Mouse (Mus musculus) CD4-positive naive resting alpha-beta T cell, adult 57 days (primary cell): ENCODE results near the gene Mei1. TPM values are rescaled to one million over a fixed set of nuclear protein-coding genes. Genes with fewer than 3 reads are reported as not detected.

Experiments
- total RNA-seq: library from RNA; stranded (reverse); gene quantifications from one replicate; pipeline ENCODE4 v1.2.4, GENCODE M21; 2023

Gene Mei1
- total RNA-seq = not detected

DNA sequence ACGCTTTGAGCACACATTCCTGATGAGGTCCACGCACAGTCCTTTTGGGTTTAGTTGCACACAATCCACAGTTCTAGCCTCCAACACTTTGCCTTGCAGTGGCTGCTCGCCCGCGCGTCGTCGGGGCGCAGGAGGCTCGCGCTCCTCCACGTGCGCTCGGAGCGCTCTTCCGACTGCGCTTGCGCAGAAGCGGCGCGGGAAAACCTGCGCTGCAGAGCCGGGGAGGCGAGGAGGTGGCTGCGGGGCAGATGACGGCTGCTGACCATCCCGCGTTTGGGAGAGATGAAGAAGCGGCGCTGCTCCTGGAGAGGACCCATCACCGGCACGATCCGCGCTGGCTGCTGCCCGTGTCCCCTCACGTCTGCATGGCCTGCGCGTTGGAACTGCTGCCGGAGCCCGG is at the start of gene Mei1:
Gene Mei1 (plus strand): TSS at position 99 of the 400 bp plus-strand sequence.

DNA sequence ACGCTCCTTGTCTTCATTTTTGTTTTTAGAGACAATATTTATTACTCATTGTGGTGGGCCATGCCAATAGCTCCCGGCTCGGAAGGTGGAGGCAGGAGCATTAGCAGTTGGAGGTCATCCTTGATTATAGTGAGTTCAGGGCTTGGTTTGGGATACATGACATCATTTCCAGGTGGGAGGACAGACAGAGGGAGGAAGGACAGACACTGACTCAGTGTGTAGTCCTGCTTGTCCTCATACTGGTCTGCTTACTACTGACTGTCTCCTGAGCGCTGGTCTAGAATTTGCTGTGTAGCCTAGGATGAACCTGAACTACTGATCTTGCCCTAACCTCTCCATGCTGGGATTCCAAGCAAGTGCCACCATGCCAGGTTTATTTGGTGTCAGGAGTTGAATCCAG is 36.0 kb upstream of the Mei1 start, which contains the start of gene Desi1:
Gene Desi1 (minus strand): TSS at position 101 of the 400 bp plus-strand sequence.

DNA sequence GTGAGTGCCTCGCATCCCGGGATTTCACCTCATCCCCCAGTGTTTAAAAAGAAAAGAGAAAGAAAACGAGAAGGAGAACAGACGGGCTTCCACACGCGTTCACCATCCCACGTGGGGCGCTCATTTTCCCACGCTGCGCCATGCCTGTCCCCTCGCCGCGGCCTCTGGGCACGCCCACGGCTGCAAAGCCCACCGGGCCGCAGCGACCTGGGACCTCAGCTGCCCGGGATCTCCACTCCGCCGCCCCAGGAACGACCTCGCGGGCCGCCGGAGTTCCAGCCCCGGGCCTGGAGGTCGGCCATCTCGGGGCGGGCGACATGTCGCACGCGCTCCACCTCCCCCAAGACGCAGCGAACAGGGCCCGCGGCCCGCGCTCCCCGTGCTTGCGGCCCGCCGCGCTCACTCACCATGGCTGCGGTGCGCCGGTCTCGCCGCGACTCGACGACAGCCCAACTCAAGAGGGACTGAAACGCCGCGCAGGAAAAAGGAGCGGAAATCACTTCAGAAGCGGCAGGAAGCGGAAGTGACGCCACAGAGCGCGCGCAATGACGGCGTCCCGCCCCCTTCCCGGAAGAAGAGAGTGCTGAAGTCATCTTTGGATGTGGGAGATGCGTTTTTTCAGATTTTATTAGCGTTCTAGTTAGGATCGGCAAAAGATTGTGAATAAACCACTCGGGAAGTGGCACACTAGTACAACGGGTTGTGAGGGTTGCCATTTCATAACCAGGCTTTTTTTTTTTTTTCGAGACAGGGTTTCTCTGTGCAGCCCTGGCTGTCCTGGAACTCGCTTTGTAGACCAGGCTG is 22.5 kb upstream of the Mei1 start, which contains the start of gene Snu13:
Gene Snu13 (minus strand): TSS at position 519 of the 804 bp plus-strand sequence.

DNA sequence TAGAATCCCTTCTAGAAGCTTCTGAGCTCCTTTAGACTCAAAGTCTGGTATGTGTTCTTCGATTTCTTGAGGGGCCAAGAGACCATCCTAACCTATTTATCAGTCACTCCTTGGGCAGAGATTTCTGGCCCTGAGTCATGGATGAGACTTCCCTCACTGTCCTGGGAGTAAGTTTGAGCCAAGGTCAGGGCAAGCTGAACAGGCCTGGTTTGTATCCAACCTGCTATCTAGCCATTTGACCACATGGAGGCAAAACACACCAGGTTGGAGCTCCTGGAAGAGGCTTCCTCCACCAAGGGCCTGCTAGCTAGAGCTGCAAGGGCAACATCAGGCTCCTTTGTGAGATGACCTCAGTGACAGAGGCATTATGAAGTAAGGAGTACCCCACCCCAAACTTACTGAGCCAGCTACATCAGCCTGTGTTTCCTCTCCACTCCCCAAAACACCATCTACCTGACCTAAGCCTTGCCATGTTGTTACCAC is 11.0 kb upstream of the Mei1 start, which contains the start of gene 4930407I10Rik:
Gene 4930407I10Rik (plus strand): TSS at position 433 of the 483 bp plus-strand sequence.

DNA sequence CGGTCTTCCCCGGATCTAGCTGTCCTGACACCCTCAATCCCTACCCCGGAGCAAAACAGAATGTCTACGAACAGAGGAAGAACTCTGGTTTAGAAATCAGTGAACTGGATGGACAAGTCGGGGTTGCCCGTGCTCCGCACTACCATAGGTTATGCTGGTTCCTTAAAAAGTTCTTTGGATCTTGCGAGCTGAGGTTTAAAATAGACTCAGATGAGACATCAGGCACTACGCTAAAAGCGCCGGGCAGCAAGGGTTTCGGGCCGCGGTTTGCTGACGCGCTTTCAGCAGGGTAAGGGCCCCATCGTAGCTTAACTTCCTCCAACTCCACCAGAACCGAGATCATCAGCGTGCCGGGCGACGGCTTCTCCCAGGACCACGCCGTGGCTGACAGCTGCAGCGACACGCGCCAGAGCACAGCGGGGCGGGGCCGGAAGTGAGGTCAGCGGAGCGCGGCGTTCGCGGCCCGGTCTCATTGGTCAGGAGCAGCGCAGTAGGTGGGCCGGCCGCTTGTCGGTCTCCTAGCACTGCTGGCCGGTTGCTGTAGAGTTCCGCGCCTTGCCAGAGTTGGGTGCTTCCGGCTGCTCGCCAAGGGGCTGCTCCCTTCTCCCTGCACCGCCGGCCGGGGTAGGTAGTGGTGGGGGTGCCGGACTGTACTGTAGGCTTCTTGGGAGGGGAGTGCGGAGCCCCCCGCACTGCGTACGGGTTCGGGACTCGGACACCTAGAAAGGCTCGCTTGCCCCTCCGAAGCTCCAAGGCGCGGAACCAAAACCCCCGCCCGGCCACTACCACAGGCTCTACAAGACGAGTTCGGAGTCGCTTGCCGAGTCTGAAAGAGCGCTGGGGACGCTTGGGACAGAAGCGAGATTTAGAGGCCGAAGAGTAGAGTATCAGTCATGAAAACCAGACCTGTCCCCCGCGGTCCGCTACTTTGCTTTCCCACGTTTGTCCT is 57.9 kb downstream of the Mei1 start, which contains the start of gene Ccdc134:
Gene Ccdc134 (plus strand): TSS at position 497 of the 949 bp plus-strand sequence.

DNA sequence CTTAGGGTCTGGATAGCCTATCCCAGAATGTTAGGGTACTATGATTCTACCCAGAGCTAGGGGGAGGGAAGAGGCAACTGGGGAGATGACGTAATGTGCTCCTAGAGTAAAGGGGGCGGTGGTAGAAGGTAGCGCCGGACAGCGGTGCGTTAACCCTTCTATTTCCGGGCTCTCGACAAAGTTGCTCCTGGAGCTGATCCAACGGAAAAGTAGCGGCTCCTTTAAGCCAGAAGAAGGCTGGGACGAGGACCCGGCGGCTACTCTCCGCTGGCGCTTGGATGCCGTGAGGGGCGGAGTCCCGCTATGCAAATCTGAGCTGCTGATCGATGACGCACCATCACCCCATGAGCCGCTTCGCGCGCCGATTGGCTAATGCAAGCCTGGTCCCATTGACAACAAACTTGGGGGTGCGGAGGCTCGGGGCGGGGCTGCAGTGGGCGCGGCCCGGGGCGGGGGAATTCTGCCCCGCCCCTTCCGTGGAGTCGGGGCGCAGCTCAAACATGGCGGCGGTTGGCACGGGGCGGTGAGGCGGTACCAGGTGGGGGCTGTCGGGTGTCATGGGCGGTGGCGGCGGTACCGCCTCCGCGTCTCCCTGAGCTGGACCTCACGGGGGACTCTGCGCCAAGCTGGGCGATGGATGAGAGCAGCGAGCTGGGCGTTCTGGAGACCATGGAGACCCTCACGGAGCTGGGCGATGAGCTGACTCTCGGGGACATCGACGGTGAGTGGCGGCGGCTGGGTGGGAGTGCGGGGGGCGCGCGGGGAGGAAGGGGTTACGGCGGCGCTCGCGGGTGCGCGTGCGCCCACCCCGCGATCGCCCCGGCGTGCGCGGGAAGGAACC is 77.2 kb downstream of the Mei1 start, which contains the start of gene Srebf2:
Gene Srebf2 (plus strand): TSS at position 412 of the 841 bp plus-strand sequence.

Other genes starting within 250 kb of the Mei1 start
- 97.9 TPM for gene Tob2, start 211.2 kb upstream of the Mei1 start, total RNA-seq
- 69.0 TPM for gene Phf5a, start 198.1 kb upstream of the Mei1 start, total RNA-seq
- gene Aco2, start 197.7 kb upstream of the Mei1 start, total RNA-seq = 134 TPM
- gene Polr3h, start 143.8 kb upstream of the Mei1 start, total RNA-seq = 12.4 TPM
- not detected for gene Csdc2, start 133.2 kb upstream of the Mei1 start, total RNA-seq
- gene Pmm1, start 109.1 kb upstream of the Mei1 start, total RNA-seq = 19.6 TPM
- not detected for gene 1700029P11Rik, start 89.5 kb upstream of the Mei1 start, total RNA-seq
- 35.7 TPM for gene Xrcc6, start 82.2 kb upstream of the Mei1 start, total RNA-seq
- 23.9 TPM for gene Desi1, start 36.1 kb upstream of the Mei1 start, total RNA-seq
- gene Snu13, start 22.4 kb upstream of the Mei1 start, total RNA-seq = 93.2 TPM
- not detected for gene 4930407I10Rik, start 10.8 kb upstream of the Mei1 start, total RNA-seq
- 36.7 TPM for gene Ccdc134, start 57.9 kb downstream of the Mei1 start, total RNA-seq
- 211 TPM for gene Srebf2, start 77.2 kb downstream of the Mei1 start, total RNA-seq
- gene Shisa8, start 142.8 kb downstream of the Mei1 start, total RNA-seq = not detected
- 9.7 TPM for gene Tnfrsf13c, start 154.4 kb downstream of the Mei1 start, total RNA-seq
- not detected for gene Cenpm, start 174.8 kb downstream of the Mei1 start, total RNA-seq
- gene 1500009C09Rik, start 182.4 kb downstream of the Mei1 start, total RNA-seq = not detected
- gene Sept3, start 204.9 kb downstream of the Mei1 start, total RNA-seq = not detected
- gene Wbp2nl, start 229.0 kb downstream of the Mei1 start, total RNA-seq = not detected